Mouse (Mus musculus): ENCODE results near the gene Fbxw15. TPM values are rescaled to one million over a fixed set of nuclear protein-coding genes. Genes with fewer than 3 reads are reported as not detected.

Fbxw15 gene
- polyA plus RNA-seq (2017; shearing (Covaris generic)), result not detected

GRCm38 (mm10) chr9:109568162-109568561, at the start of gene Fbxw15:
Gene Fbxw15, minus strand, starts transcription at chr9:109568262.

Other genes with a start within 250 kb of the Fbxw15 start
- not detected for gene Fbxw28, start 228.6 kb downstream of the Fbxw15 start, polyA plus RNA-seq (2017; shearing (Covaris generic))
- gene Fbxw22, start 164.0 kb downstream of the Fbxw15 start, polyA plus RNA-seq (2017; shearing (Covaris generic)), result not detected
- gene Fbxw16, start 119.1 kb downstream of the Fbxw15 start, polyA plus RNA-seq (2017; shearing (Covaris generic)), result not detected
- not detected for gene Fbxw19, start 72.4 kb downstream of the Fbxw15 start, polyA plus RNA-seq (2017; shearing (Covaris generic))
- not detected for gene Fbxw24, start 57.8 kb upstream of the Fbxw15 start, polyA plus RNA-seq (2017; shearing (Covaris generic))
- gene Fbxw25, start 96.4 kb upstream of the Fbxw15 start, polyA plus RNA-seq (2017; shearing (Covaris generic)), result not detected
- not detected for gene Fbxw18, start 134.4 kb upstream of the Fbxw15 start, polyA plus RNA-seq (2017; shearing (Covaris generic))
- gene Fbxw26, start 177.8 kb upstream of the Fbxw15 start, polyA plus RNA-seq (2017; shearing (Covaris generic)), result not detected
- gene Fbxw27, start 222.4 kb upstream of the Fbxw15 start, polyA plus RNA-seq (2017; shearing (Covaris generic)), result not detected
- not detected for gene Spink8, start 244.0 kb upstream of the Fbxw15 start, polyA plus RNA-seq (2017; shearing (Covaris generic))

Data from CD4-positive, CD25-positive, alpha-beta regulatory T cell, adult 9 weeks (primary cell).